Comparison of ENCODE assay signal across 27 mouse cellular contexts in the genomic region with DNA sequence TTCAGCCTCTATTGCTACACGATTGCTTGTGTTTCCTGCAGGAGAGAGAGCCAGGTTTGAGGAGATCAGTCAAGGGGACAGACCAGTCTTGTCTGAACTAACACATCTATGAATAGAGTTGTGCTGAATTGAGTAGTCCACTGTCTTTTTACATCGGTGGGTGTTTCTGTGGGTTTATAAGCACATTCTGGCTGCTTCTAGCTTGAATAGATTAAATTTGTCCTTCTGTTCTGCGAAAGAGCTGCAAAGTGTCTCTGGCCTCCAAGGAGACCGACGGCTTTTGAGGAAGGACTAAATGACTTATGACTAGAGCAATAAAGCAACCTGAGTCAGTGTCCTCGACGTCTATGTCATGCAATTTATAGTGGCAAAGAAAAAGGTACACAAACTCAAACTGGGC.
DNase-seq lines count a peak whose midpoint lies in the region; ATAC-seq lines count a peak whose summit lies in the region.
"Had no signal": no experiment of that assay in that cellular context is flagged by ENCODE, and none has a peak within 500 bp of the region (broad histone marks: within the 10 kb centered on the region; RNA-seq: fewer than 3 reads in every experiment).

No protein-coding gene starts in this region.

- no peaks in the 10 kb centered on the region for H3K9me3 ChIP-seq in intestine, embryonic 14.5 days (ENCODE audit: control insufficient read depth, low read length)
- H3K9me3 ChIP-seq in intestine, embryonic 16.5 days (ENCODE audit: control insufficient read depth, low read length): no peaks in the 10 kb centered on the region
- H3K9me3 ChIP-seq in lung, embryonic 16.5 days (ENCODE audit: control insufficient read depth, low read length): no peaks in the 10 kb centered on the region
- H3K9me3 ChIP-seq in hindbrain, embryonic 13.5 days: no peaks in the 10 kb centered on the region
- H3K9me3 ChIP-seq: embryonic facial prominence, embryonic 10.5 days; embryonic facial prominence, embryonic 13.5 days; forebrain, embryonic 12.5 days; forebrain, embryonic 15.5 days; heart, embryonic 13.5 days; hindbrain, embryonic 15.5 days had no signal

- no peaks in the 10 kb centered on the region for H3K36me3 ChIP-seq in intestine, embryonic 14.5 days (ENCODE audit: control insufficient read depth, insufficient read depth, low read length)
- no peaks in the 10 kb centered on the region for H3K36me3 ChIP-seq in intestine, embryonic 16.5 days (ENCODE audit: control insufficient read depth, insufficient read depth, low read length)
- H3K36me3 ChIP-seq in lung, embryonic 16.5 days (ENCODE audit: control insufficient read depth, insufficient read depth, low read length): no peaks in the 10 kb centered on the region
- no peaks in the 10 kb centered on the region for H3K36me3 ChIP-seq in hindbrain, embryonic 13.5 days
- H3K36me3 ChIP-seq: embryonic facial prominence, embryonic 10.5 days; embryonic facial prominence, embryonic 13.5 days; forebrain, embryonic 12.5 days; forebrain, embryonic 15.5 days; heart, embryonic 13.5 days; hindbrain, embryonic 15.5 days had no signal

- no peak overlapping the region for H3K9ac ChIP-seq in intestine, embryonic 14.5 days (ENCODE audit: low read length)
- no peak overlapping the region for H3K9ac ChIP-seq in intestine, embryonic 16.5 days (ENCODE audit: low read depth, low read length)
- H3K9ac ChIP-seq in lung, embryonic 16.5 days (ENCODE audit: low read length): no peak overlapping the region
- no peak overlapping the region for H3K9ac ChIP-seq in hindbrain, embryonic 13.5 days
- H3K9ac ChIP-seq: embryonic facial prominence, embryonic 13.5 days; forebrain, embryonic 12.5 days; forebrain, embryonic 15.5 days; heart, embryonic 13.5 days; hindbrain, embryonic 15.5 days had no signal

- no peaks in the 10 kb centered on the region for H3K27me3 ChIP-seq in intestine, embryonic 14.5 days (replicated peaks; ENCODE audit: control insufficient read depth, insufficient read depth, low read length)
- H3K27me3 ChIP-seq in intestine, embryonic 16.5 days (replicated peaks; ENCODE audit: control insufficient read depth, insufficient read depth, low read length): no peaks in the 10 kb centered on the region
- H3K27me3 ChIP-seq in lung, embryonic 16.5 days (ENCODE audit: control insufficient read depth, insufficient read depth, low read depth, low read length): no peaks in the 10 kb centered on the region
- no peaks in the 10 kb centered on the region for H3K27me3 ChIP-seq in hindbrain, embryonic 13.5 days
- H3K27me3 ChIP-seq: embryonic facial prominence, embryonic 13.5 days; forebrain, embryonic 12.5 days; forebrain, embryonic 15.5 days; heart, embryonic 13.5 days; hindbrain, embryonic 15.5 days had no signal

- WGBS in intestine, embryonic 14.5 days: 61% methylated on average over 7 of the region's 7 CpGs
- 64% methylated on average over 7 of the region's 7 CpGs for WGBS in intestine, embryonic 16.5 days
- 53% methylated on average over 7 of the region's 7 CpGs for WGBS in lung, embryonic 16.5 days
- 72% methylated on average over 7 of the region's 7 CpGs for WGBS in hindbrain, embryonic 13.5 days

- no peak overlapping the region for H3K4me2 ChIP-seq in intestine, embryonic 14.5 days (ENCODE audit: low read length)
- H3K4me2 ChIP-seq in intestine, embryonic 16.5 days (ENCODE audit: low read depth, low read length): no peak overlapping the region
- H3K4me2 ChIP-seq in lung, embryonic 16.5 days (ENCODE audit: low read depth, low read length): no peak overlapping the region
- H3K4me2 ChIP-seq in hindbrain, embryonic 13.5 days: no peak overlapping the region
- H3K4me2 ChIP-seq: embryonic facial prominence, embryonic 13.5 days; forebrain, embryonic 12.5 days; forebrain, embryonic 15.5 days; heart, embryonic 13.5 days; hindbrain, embryonic 15.5 days had no signal

- peak; percentile 51 for DNase-seq in adrenal gland, adult 2 months
- no peak for DNase-seq in adrenal gland, postnatal 14 days
- DNase-seq in intestine, embryonic 14.5 days (ENCODE audit: low spot score): no peak
- DNase-seq in lung, postnatal 25 days (ENCODE audit: low spot score): no peak
- peak; percentile 31 for DNase-seq in brain, adult 2 months (ENCODE audit: low read depth, low spot score)
- DNase-seq: adrenal gland, postnatal 10 days; cerebellum, adult 11-12 months; cerebellum, adult 8-10 months; cerebellum, postnatal 10 days; cerebellum, postnatal 36 days; embryo, embryonic 11 days; gastrocnemius, adult 2 months; gastrocnemius, postnatal 14 days; heart, adult 11 months; heart, postnatal 14 days; heart, postnatal 4 days had no signal

- H3K4me3 ChIP-seq in intestine, embryonic 14.5 days (ENCODE audit: low read depth, low read length): no peak overlapping the region
- no peak overlapping the region for H3K4me3 ChIP-seq in intestine, embryonic 16.5 days (ENCODE audit: low read length)
- H3K4me3 ChIP-seq in lung, embryonic 16.5 days (ENCODE audit: low read length): no peak overlapping the region
- H3K4me3 ChIP-seq in hindbrain, embryonic 13.5 days: no peak overlapping the region
- H3K4me3 ChIP-seq: embryonic facial prominence, embryonic 10.5 days; embryonic facial prominence, embryonic 13.5 days; erythroblast, embryonic 14.5 days; forebrain, embryonic 12.5 days; forebrain, embryonic 15.5 days; gastrocnemius, adult 2 months; heart, embryonic 13.5 days; hindbrain, embryonic 15.5 days had no signal

- peaks cover 54% of the 10 kb centered on the region for H3K4me1 ChIP-seq in intestine, embryonic 14.5 days (replicated peaks; ENCODE audit: control insufficient read depth, insufficient read depth, low read length)
- H3K4me1 ChIP-seq in intestine, embryonic 16.5 days (ENCODE audit: control insufficient read depth, insufficient read depth, low read length): peaks cover 39% of the 10 kb centered on the region
- H3K4me1 ChIP-seq in lung, embryonic 16.5 days (replicated peaks; ENCODE audit: control insufficient read depth, insufficient read depth, low read length): peaks cover 61% of the 10 kb centered on the region
- peaks cover 21% of the 10 kb centered on the region for H3K4me1 ChIP-seq in hindbrain, embryonic 13.5 days (replicated peaks)

- ATAC-seq in intestine, embryonic 14.5 days (replicated peaks; ENCODE audit: low FRiP score, low TSS enrichment, low read depth): no peak
- ATAC-seq in intestine, embryonic 16.5 days: no peak
- ATAC-seq in lung, embryonic 16.5 days (ENCODE audit: low read depth): no peak
- no peak for ATAC-seq in hindbrain, embryonic 13.5 days (ENCODE audit: low FRiP score)
- ATAC-seq: activated CD4-positive, CD25-positive, alpha-beta regulatory T cell, adult 4 months; forebrain, embryonic 15.5 days had no signal

- H3K27ac ChIP-seq in intestine, embryonic 14.5 days (ENCODE audit: low read depth): peak overlapping the region; percentile 45; the same call in 1 of the 2 replicates
- H3K27ac ChIP-seq in intestine, embryonic 16.5 days (ENCODE audit: low read length): no peak overlapping the region
- H3K27ac ChIP-seq in lung, embryonic 16.5 days (ENCODE audit: low read length): peak overlapping the region; percentile 74
- no peak overlapping the region for H3K27ac ChIP-seq in hindbrain, embryonic 13.5 days
- H3K27ac ChIP-seq: forebrain, embryonic 15.5 days; hindbrain, embryonic 15.5 days had no signal

Comparison
In these comparisons a context has a peak if more than half of its experiments do, and no peak if none do; other contexts are left out.
1. DNase-seq: peak in adrenal gland, adult 2 months (single experiment) and brain, adult 2 months (single experiment); none in adrenal gland, postnatal 14 days (single experiment), intestine, embryonic 14.5 days (single experiment) and lung, postnatal 25 days (single experiment).
2. H3K27ac ChIP-seq: peak in intestine, embryonic 14.5 days (single experiment) and lung, embryonic 16.5 days (single experiment); none in intestine, embryonic 16.5 days (single experiment) and hindbrain, embryonic 13.5 days (single experiment).